Mouse (Mus musculus) megakaryocyte, embryonic 14.5 days (primary cell): ENCODE data around the gene H1foo.

Experiments
- FLI1 ChIP-seq: IDR thresholded peaks from 2 replicates; pipeline ENCODE4 v1.6.1; 2012; ENCODE audit warnings: low read length, inconsistent platforms, mixed read lengths
- GATA1 ChIP-seq: IDR thresholded peaks from 3 replicates; pipeline ENCODE4 v1.6.1; 2012; ENCODE audit warnings: mixed read lengths, low read length, inconsistent platforms, borderline replicate concordance

- no peak for TF ChIP-seq GATA1
- no peak for TF ChIP-seq FLI1
These were observed 54.0 kb downstream of the H1foo start for GRCm38 (mm10) chr6:115998758-115999157.
